Mouse (Mus musculus) lung, postnatal 14 days (tissue): ENCODE data around the gene Tmem8.
A peak's percentile ranks its signal among the peaks of the same experiment; 100 is the strongest.
"Not testable (repeated sequence)": the region's sequence is repeated elsewhere in the genome, so short reads cannot be mapped to it uniquely, and the experiment has no call there.

Experiments used
- DNase-seq: peaks from one replicate; pipeline ENCODE4 v3.0.0; 2021

Gene Tmem8

GRCm38 (mm10) chr17:26112751-26113150, 348 bp upstream of the Tmem8 start:
- no peak for DNase-seq

GRCm38 (mm10) chr17:26114061-26114460, 962 bp downstream of the Tmem8 start:
- DNase-seq, result no peak

- not testable (repeated sequence) for DNase-seq
Observed at GRCm38 (mm10) chr17:26114461-26114860, 1.4 kb downstream of the Tmem8 start.

- DNase-seq, result peak; percentile 44
Observed at GRCm38 (mm10) chr17:26115205-26115898, 2.3 kb downstream of the Tmem8 start.

DNA sequence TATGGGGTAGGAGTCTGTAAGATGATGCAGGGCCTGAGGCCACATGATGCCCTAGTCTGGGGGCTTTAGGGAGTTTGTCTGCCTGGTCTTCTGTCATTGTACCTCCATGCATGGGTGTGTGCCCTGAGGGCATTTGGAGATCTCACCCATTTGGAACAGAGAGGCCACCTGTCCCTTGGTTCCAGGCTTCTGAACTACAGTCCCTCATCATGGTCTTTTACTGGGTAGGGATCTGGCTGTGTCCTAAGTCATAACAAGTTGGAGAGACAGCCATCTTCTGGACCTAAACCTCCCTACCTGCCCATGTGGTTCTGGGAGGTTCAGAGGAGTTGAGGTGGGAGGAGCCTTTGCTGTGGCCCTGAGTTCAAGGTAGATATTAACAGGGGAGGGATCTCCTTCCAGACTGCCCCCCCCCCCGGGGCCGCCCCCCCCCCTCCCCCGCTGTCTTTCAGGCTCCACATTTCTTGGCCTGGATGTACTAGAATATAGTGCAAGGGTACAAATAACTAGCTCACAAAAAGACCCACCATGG, 2.9 kb downstream of the Tmem8 start:
- no peak for DNase-seq

DNA sequence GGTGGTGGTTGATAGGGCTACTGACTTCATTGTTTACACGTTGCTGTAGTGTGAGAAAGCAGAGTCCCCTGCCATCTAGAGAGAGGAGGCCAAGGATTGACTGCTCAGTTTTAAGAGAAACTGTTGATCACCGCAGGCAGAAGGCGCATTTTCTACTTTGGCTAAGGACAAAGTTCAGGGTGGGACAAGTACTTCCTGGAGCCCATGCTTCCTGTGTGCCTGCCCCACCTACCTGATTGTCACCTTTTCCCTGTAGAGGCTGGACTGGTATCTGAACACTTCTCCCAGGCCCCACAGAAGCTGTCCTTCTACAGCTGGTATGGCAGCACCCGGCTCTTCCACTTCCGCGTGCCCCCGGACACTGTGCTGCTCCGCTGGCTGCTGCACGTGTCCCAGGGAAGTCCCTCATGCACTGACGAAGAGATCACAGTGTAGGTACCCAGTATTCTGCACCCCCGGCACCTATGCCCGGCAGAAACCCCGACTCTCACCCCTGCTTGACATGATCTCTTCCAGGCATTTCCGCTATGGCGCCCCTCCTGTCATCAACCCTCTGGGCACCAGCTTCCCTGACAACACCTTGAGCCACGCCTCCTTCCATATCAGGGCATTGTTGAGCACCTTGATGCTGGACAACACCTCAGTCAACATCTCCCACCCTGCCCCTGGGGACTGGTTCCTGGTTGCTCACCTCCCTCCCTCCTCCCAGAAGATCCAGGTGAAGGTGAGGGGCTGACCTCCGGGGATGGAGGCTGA, 3.6 kb downstream of the Tmem8 start:
- no peak for DNase-seq

DNA sequence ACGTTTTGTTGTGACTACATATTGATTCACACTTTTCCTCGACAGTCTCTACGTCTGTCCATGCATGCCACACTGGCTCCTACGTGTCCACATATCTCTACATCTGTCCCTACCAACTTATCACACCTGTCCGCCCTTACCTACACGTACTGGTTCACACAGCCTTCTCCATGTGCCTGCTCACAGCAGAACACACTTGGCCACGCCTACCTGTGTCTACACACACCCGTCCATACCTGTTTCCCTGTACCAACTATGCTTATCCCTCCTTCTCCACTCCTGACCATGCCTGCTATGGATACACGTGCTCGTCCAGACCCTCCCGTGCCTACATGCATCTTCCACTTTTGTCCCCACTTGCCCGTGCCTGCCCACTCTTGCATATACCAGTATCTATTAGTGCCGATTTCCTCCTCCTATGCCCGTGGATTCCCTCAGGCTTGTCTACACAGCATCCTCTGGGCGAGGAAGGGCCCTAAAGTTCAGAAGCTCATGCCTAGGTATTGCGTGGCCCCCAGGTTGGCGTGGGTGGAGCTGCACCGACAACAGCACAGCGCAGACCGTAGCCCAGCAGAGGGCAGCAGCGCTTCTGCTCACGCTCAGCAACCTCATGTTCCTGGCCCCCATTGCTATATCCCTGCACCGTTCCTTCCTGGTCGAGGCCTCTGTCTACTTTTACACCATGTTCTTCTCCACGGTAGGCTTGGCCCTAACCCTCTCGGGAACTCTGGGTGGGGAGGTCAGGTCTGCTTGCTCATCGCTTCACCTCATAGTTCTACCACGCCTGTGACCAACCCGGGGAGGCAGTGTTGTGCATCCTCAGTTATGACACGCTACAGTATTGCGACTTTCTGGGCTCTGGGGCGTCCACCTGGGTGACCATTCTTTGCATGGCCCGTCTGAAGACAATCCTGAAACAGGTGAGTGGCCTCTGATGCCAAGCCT, 6.9 kb downstream of the Tmem8 start:
- DNase-seq, result peak; percentile 65

- no peak for DNase-seq
Observed at GRCm38 (mm10) chr17:26122431-26123140, 9.5 kb downstream of the Tmem8 start.

DNA sequence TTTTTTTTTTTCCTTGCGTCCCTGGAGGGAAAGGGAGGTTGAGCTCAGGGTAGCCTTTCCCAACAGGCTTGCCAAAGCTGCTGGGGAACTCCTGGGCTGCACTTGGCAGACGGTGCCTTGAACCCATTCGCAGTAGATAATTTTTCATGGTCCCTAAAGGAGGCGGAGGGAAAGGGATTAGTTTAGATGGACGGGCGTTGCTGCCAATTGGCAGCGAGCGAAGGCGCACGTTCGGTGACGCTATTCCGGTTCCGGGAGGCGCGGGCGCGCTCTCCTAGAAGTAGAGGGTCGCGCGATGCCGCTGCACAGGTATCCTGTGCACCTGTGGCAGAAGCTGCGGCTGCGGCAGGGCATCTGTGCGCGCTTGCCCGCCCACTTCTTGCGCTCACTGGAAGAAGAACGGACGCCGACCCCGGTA, 10.2 kb downstream of the Tmem8 start, which contains the start of gene Mrpl28:
Gene Mrpl28, plus strand, starts transcription at position 234 of the 418 bp plus-strand sequence.
- DNase-seq, result peak; percentile 94

- no peak for DNase-seq
Observed at GRCm38 (mm10) chr17:26124560-26124959, 11.5 kb downstream of the Tmem8 start.

DNA sequence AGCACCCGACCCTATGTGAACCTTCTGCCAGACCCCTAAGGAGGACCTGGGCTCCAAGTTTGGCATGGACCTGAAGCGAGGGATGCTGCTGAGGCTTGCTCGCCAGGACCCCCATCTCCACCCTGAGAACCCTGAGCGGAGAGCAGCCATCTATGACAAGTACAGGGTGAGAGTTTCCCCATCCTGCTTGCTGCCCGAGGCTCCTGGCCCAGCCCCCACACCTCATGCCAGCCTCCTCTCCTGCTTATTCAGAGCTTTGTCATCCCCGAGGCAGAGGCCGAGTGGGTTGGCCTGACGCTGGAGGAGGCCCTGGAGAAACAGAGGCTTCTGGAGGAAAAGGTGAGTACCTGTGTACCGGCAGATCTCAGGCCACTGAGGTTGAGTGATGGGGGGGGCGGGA, 12.1 kb downstream of the Tmem8 start:
- DNase-seq, result no peak

DNA sequence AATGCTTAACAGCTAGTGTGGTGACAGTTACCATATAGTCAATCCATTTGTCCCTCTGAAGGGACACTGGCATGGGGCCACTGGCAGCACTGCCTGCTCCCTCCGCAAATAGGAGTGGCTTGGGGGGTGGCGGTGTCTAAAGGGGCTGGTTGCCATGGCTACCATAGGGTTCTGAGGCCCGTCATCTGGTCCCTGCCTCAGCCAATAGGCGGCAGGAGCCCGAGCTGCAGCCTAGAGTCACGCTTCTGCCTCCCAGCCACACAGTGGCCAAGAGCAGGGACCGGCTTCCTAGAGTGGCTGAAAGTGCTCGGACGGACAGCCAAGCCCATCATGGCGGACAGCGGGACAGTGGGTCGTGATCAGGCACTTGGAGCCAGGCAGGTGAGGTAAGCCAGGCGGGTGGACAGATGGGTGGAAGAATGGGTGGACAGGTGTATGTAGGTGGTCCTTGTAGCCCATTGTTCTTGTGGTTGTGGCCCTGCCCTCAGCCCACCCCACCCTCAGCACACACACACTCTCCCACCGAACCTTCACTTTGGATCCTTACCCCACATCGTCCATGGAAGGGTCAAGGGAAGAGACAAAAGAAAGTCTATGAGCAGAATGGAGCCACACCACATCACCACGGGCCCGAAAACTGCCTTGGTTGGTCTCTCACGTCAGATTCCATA, 18.1 kb downstream of the Tmem8 start:
- DNase-seq, result no peak

- DNase-seq, result no peak
Observed at GRCm38 (mm10) chr17:26131856-26132853, 19.1 kb downstream of the Tmem8 start.

DNA sequence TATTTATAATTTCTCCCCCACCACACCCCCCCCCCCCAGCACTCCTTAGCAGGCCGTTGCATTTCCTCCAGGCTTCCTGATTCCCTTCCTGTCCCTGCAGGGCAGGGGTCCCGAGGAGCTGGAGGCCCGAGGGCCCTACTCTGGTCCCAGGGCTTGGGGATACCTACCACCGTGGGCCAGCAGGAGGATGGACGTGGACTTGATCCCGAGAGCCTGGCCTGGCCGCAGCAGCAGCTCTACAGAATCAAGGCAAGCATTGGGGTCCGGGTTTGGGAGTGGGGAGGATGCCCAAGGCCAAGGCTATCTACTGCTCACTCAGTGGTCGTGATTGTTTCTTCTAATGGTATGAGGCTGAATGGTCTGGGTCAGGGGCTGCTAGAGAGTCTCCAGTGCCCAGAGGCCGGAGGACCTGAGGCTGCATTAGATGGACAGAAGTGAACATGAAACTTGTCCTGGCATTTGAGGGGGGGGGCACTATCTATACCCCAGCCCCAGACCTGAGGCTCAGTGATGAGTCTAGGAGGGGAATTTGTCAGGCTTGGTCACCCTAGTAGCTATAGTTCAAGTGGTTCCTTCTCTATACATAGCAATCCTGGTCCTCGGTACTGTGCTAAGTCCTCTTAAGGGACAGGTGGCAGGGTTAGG, 24.1 kb downstream of the Tmem8 start:
- no peak for DNase-seq

DNA sequence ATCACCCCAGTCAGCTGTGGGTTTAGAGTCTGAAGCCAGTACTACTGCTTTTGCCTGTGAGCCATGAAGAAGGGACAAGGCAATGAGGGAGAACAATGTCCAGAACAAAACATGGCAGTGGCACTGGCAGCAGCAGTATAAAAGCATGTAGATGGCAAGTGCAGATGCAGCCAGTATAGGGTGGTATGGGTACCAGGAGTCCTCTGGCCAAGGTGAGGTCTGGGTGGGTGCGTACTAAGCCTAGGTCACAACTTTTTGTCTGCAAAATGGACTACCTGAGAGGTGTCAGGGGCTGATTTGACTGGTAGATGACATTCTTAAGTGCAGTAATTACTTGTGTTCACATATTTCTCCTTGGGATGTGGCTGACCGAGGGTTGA, 24.6 kb downstream of the Tmem8 start:
- no peak for DNase-seq

DNA sequence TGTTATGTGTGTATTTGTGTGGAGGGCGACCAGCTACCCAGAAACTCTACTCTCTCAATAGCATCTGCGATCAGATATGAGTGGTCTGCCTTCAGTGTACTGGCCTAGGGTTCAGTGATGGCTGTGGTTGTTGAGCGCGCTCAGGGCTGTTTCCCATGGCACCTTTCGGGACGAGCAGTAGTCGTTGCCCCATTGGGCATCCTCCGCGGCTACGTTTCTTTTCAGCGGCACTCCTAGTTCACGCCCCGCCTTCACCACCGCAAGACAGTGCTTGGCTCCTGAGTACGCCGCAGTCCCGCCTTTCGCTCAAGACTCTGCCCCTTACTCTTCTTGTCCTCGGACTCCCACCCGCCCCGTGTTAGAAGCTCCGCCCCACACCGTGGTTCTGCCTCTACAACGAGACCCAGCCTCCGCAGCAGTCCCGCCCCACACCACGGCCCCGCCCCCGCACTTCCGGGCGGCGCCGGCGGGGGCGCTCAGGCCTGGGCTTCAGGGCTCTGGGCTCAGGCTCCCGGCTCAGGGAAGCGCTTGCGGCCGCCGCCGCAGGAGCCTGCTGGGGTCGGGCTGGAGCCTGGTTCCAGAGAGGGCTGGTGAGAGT, 25.2 kb downstream of the Tmem8 start, which contains the start of gene Axin1:
Gene Axin1, plus strand, starts transcription at position 450 of the 598 bp plus-strand sequence.
- DNase-seq, result peak; percentile 93

- peak; percentile 47 for DNase-seq
Observed at GRCm38 (mm10) chr17:26138901-26139381, 25.8 kb downstream of the Tmem8 start.

DNA sequence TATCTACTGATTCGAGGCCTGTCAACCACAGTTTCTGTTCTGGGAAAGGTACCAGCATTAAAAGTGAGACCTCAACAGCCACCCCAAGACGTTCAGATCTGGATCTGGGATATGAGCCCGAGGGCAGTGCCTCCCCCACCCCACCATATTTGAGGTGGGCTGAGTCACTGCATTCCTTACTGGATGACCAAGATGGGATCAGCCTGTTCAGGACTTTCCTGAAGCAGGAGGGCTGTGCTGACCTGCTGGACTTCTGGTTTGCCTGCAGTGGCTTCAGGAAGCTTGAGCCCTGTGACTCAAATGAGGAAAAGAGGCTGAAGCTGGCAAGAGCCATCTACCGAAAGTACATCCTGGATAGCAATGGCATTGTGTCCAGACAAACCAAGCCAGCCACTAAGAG, 29.7 kb downstream of the Tmem8 start:
- no peak for DNase-seq

GRCm38 (mm10) chr17:26143386-26143785, 30.3 kb downstream of the Tmem8 start:
- no peak for DNase-seq
